Mouse (Mus musculus) kidney, postnatal 14 days (tissue): ENCODE data around the gene Hoxb3.
A peak's percentile ranks its signal among the peaks of the same experiment; 100 is the strongest.

Source experiments
- DNase-seq: peaks from one replicate; pipeline ENCODE4 v3.0.0; 2022; ENCODE audit warnings: mixed read lengths

Hoxb3 gene

DNA sequence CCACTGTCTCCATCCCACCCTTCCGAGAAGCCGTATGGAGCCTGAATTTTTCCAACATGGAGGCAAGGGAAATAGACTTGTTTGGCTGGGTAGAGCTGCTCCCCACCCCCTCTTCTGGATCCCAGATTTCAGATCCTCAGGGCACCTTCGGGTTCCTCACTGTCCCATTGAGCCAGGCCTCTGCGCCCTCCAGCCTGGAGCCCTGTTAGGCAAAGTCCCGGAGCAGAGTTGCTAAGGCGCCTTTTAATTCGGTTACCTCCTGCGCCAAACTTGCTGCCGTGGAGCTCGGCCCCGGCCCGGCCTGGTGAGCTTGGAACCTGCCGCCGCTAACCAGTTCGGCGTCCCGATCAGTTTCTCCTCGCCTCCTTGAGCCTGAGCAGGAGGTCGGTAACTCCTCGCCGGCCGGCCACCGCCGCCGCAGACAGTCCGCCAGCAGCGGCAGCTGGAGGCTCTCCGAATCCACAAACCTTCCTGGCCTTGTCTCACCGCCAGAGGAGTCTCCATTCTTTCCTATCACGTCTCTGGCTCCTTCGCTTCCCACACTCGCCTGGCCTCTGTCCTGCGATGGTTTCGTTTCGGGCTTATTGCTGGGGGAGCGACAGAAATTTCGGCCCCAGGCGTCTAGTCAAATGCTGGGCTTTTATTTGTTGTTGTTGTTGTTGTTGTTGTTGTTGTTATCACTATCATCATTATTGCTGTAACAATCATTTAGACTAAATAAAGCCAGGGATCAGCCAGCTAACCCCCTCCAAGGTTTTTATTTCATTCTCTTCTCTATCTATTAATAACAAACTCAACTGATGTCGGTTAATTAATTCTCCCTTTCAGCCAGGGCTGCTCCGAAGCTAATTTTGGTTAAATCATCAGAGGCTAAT lies 18.8 kb downstream of the Hoxb3 start:
- peak; percentile 77 for DNase-seq

DNA sequence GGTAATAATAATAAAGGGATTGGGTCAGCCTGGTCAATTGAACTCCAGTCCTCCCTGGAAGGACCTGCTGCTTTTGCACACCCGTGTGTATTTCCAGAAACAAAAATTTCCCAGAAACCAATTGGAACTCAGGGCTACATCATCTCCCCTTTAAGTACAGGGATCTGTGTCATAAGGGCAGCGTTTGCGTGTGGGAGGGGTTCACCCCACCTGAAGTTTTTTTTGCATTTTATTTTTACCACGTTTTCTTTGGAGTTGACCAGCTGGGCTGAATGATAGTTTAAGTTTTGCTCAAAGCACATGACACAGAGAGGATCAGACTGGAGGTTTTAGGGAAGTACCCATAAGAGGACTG lies 19.4 kb downstream of the Hoxb3 start:
- no peak for DNase-seq

DNA sequence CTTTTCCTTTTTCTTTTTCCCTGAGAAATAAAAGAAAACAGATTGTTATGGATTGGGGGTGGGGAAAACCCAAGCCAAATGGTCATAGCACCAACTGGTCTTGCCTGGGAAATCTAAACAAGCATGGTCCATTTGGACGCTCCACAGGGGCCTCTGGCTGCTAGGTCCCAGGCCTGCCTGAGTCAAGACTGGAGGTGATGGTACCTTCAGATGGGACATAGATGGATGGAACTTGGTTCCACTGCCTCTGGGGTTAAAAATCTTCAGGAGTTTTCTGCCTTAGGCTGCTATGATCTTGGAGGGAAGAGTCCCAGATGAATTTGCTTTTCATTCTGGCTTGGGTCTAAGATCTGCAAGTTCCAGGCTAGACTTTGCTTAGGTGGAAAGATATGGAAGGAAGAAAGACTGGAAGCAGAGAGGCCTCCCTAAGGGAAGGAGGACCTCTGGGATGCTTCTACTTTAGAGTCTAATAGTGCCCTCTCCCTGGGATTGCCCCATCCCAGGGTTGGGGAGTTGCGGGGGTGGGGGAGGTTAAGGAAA lies 20.1 kb downstream of the Hoxb3 start:
- DNase-seq = peak; percentile 21

- peak; percentile 74 for DNase-seq
These were observed 21.1 kb downstream of the Hoxb3 start for GRCm38 (mm10) chr11:96344061-96344877.

DNA sequence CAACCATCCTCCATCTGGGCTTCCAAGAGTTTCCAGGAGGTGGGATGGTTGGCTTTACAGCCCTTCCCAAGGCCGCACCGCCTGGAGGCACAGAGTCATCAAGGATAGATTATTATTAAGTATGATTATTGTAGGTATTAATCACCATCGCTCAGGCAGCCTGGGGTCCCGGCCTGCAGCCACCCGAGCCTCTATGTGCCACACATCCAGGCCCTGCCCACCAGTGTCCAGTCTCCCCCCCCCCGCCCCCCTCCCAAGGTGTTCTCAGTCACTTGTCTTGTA lies 21.7 kb downstream of the Hoxb3 start:
- DNase-seq = no peak

GRCm38 (mm10) chr11:96345220-96345892 lies 22.2 kb downstream of the Hoxb3 start:
- DNase-seq = peak; percentile 58

GRCm38 (mm10) chr11:96345893-96346806 lies 23.0 kb downstream of the Hoxb3 start:
- peak; percentile 75 for DNase-seq

DNA sequence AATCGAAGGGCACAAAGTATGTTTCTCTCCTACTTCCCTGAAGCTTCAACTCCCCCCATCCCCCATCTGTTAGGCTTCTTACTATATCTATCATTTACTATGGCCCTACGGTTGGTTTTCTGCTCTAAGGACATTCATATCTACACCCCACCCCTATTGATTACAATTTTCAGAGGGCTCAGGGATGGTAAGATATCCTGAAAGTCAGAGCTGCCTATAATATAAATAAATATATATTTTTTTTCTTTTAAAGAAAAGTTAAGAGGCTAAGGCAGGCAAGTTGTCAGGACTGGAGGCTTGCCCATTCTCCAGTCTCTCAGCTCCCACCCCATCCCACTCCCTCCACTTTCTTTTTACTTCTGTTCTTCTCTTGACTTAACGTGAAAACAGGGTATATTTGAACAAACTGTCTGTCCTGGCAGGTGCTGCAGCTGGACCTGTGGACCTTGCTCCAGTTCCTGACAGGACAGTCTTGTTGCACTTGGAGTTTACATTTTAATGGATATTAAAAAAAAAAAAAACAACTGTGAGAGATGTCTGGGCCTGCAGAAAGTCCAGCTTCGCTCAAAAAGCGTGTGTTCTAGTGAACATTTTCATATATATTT lies 23.9 kb downstream of the Hoxb3 start:
- peak; percentile 60 for DNase-seq

DNA sequence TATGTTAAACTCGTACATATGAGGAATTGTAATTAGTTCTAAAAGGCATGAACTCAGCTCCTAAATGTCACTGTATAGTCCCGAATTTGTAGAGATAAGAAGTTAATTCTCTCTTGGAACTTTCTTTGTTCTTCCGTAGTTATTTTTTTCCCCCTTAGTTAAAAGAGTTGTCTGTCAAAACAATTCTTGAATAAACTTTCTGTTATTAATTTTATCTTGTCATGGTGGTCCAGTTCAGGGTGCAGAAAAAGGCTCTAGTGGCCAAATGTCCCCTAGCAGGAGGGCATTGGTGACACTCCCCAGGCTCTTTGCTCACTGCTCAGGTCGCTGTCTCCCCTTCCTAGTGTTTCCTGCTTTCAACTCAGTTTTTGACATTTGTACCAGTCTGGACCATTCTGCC lies 24.6 kb downstream of the Hoxb3 start:
- DNase-seq = no peak

DNA sequence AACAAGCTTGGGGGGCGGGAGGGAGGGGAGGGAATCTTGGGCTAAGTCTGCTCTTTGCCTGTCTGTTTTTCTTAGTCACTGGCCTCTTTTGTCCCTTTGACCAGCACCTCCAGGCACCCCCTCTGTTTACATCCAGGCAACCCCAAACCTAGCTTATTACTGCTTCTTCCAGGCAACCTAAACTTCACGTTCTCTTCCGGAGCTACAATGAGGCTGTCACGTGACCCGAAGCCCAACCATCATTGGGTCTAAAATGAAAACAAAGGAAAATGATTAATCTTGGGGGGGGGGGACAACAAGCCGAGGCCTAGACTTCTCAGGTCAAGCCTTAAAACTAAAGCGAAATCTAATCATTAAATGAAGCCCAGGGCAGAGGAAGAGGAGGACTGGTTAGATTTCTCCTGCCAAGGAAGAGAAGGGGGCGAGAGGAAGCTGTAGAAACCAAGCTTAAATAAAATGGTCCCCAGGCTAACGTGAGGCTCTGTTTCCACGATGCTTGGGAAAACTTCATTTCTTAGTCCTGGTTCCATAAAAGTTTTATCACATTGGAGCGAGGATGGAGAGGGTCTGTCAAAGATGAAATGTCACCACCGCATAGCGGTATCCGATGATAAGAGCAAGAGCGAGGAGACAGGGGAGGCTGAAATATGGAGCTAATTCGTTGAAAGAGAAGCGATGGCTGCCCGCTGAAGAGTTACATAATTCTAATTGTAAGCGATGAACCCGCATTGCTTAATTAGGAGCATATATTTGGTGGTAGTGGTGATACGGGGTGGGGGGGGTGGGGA lies 25.2 kb downstream of the Hoxb3 start:
- DNase-seq = peak; percentile 86

- peak; percentile 4 for DNase-seq
These were observed 25.9 kb downstream of the Hoxb3 start for GRCm38 (mm10) chr11:96348988-96349387.

DNA sequence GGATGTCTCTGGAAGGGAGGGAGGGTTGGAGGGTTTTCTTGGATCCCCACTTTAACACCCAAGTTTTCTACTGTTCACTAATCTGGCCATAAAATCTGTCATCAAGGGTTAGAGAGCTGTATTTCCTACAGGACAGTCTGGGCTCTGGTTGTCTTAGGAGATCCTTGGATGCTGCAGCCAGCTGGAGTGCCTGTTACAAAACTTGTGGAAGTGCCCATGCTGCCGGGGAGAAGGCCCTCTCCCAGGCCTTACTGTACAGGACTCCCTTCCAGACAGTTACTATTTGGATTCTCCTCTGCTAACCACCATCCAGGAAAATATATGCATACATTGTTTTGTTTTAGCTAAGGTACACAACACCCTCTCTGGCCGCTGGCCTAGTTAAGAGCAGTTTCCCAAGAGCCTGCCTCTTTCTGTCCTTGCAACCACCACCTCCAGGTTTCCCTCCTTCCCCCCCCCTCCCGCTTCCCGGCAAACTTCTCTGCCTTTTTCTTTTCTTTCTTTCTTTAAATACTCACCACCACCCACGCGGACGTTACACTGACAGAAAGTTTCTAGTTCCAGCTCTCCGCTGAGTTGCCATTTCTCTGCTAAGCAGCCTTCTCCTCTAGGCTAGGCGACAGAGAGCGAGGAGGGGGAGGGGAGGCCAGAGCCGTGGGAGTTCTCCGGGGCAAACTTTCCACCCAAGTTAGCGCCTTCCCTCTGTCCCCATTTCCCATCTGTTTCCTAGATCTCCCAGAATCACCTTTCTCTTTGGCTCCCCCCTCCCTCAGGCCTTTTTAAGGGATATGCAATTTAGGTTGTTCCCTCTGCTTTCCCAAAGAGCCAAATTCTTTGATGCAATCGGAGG lies 26.6 kb downstream of the Hoxb3 start:
- peak; percentile 69 for DNase-seq

GRCm38 (mm10) chr11:96350341-96350624 lies 27.2 kb downstream of the Hoxb3 start, which contains the start of gene Hoxb2:
Gene Hoxb2 (plus strand): TSS chr11:96350525.
- no peak for DNase-seq

GRCm38 (mm10) chr11:96350791-96351190 lies 27.7 kb downstream of the Hoxb3 start:
- no peak for DNase-seq

GRCm38 (mm10) chr11:96351312-96351711 lies 28.2 kb downstream of the Hoxb3 start:
- peak; percentile 73 for DNase-seq

- peak; percentile 84 for DNase-seq
These were observed 28.7 kb downstream of the Hoxb3 start for GRCm38 (mm10) chr11:96351831-96352230.

- DNase-seq = peak; percentile 81
These were observed 29.8 kb downstream of the Hoxb3 start for GRCm38 (mm10) chr11:96352691-96353521.

GRCm38 (mm10) chr11:96353522-96353841 lies 30.4 kb downstream of the Hoxb3 start:
- DNase-seq = no peak

- DNase-seq = peak; percentile 51
These were observed 30.8 kb downstream of the Hoxb3 start for GRCm38 (mm10) chr11:96353939-96354338.
